In genomic region chr12:69447322-69447827, GRCm38 (mm10) we compare ENCODE assay signal across 8 mouse cellular contexts.
DNase-seq lines count a peak whose midpoint lies in the region; ATAC-seq and TF ChIP-seq lines count a peak whose summit lies in the region.

No protein-coding gene starts in this region.

- no peak for TF ChIP-seq CTCF in kidney, postnatal 0 days (IDR thresholded peaks at IDR 0.05; ENCODE audit: low read depth)

- H3K9me3 ChIP-seq in kidney, postnatal 0 days (replicated peaks; ENCODE audit: low read length), result no peaks in the 10 kb centered on the region
- H3K9me3 ChIP-seq in embryonic facial prominence, embryonic 15.5 days (replicated peaks), result no peaks in the 10 kb centered on the region
- no peaks in the 10 kb centered on the region for H3K9me3 ChIP-seq in limb, embryonic 14.5 days (ENCODE audit: control insufficient read depth, low read length)
- no peaks in the 10 kb centered on the region for H3K9me3 ChIP-seq in neural tube, embryonic 14.5 days (ENCODE audit: control insufficient read depth, low read length)

- H3K36me3 ChIP-seq in kidney, postnatal 0 days (ENCODE audit: insufficient read depth, low read length), result no peaks in the 10 kb centered on the region
- H3K36me3 ChIP-seq in embryonic facial prominence, embryonic 15.5 days, result no peaks in the 10 kb centered on the region
- no peaks in the 10 kb centered on the region for H3K36me3 ChIP-seq in limb, embryonic 14.5 days (ENCODE audit: control insufficient read depth, insufficient read depth, low read length)
- H3K36me3 ChIP-seq in neural tube, embryonic 14.5 days (ENCODE audit: control insufficient read depth, insufficient read depth, low read length), result no peaks in the 10 kb centered on the region

- H3K4me2 ChIP-seq in kidney, postnatal 0 days (ENCODE audit: low read length), result peak overlapping the region; percentile 51
- peak overlapping the region; percentile 47 for H3K4me2 ChIP-seq in embryonic facial prominence, embryonic 15.5 days (replicated peaks)
- peak overlapping the region; percentile 36; the same call in 1 of the 2 replicates for H3K4me2 ChIP-seq in limb, embryonic 14.5 days (replicated peaks; ENCODE audit: low read depth, low read length, severe bottlenecking)
- peak overlapping the region; percentile 39; the same call in 1 of the 2 replicates for H3K4me2 ChIP-seq in neural tube, embryonic 14.5 days (ENCODE audit: low read depth, low read length)

- DNase-seq in kidney, postnatal 0 days (ENCODE audit: low spot score), result peak; percentile 57
- no peak for DNase-seq in kidney, adult 18-20 months
- peak; percentile 35 for DNase-seq in limb, embryonic 14.5 days (ENCODE audit: low spot score)
- DNase-seq in cerebellum, adult 11 months, result no peak
- no peak for DNase-seq in right cerebral cortex, postnatal 4 days

- no peak for ATAC-seq in kidney, postnatal 0 days (replicated peaks; ENCODE audit: low FRiP score, low read depth)
- no peak for ATAC-seq in embryonic facial prominence, embryonic 15.5 days (ENCODE audit: insufficient number of reproducible peaks, low FRiP score, low TSS enrichment, low read depth)
- ATAC-seq in limb, embryonic 14.5 days (ENCODE audit: low FRiP score, low read depth), result no peak
- no peak for ATAC-seq in neural tube, embryonic 14.5 days (ENCODE audit: low read depth)
- ATAC-seq in cerebellum, adult (ENCODE audit: insufficient number of reproducible peaks, low FRiP score, low TSS enrichment), result no peak

- H3K9ac ChIP-seq in kidney, postnatal 0 days (ENCODE audit: low read depth, low read length), result peak overlapping the region; percentile 31; the same call in 1 of the 2 replicates
- H3K9ac ChIP-seq in embryonic facial prominence, embryonic 15.5 days, result no peak overlapping the region
- no peak overlapping the region for H3K9ac ChIP-seq in limb, embryonic 14.5 days (ENCODE audit: low read depth, low read length, severe bottlenecking)
- no peak overlapping the region for H3K9ac ChIP-seq in neural tube, embryonic 14.5 days (replicated peaks; ENCODE audit: low read depth, low read length)

- H3K4me3 ChIP-seq in kidney, postnatal 0 days (replicated peaks; ENCODE audit: low read depth, low read length), result 0 out of 2 replicates have a peak overlapping the region, but pooled peaks have one; percentile 11
- peak overlapping the region; percentile 22 for H3K4me3 ChIP-seq in embryonic facial prominence, embryonic 15.5 days (replicated peaks)
- no peak overlapping the region for H3K4me3 ChIP-seq in limb, embryonic 14.5 days (replicated peaks; ENCODE audit: low read length)
- H3K4me3 ChIP-seq in neural tube, embryonic 14.5 days (ENCODE audit: low read depth, low read length), result no peak overlapping the region

- TF ChIP-seq POLR2A in limb, embryonic 14.5 days (IDR thresholded peaks at IDR 0.05; ENCODE audit: borderline replicate concordance, extremely low read depth, insufficient read depth, insufficient read length), result no peak

- H3K4me1 ChIP-seq in kidney, postnatal 0 days (replicated peaks; ENCODE audit: insufficient read depth, low read length), result peaks cover 22% of the 10 kb centered on the region
- H3K4me1 ChIP-seq in embryonic facial prominence, embryonic 15.5 days, result peaks cover 33% of the 10 kb centered on the region
- peaks cover 37% of the 10 kb centered on the region for H3K4me1 ChIP-seq in limb, embryonic 14.5 days (ENCODE audit: control insufficient read depth, insufficient read depth, low read length)
- H3K4me1 ChIP-seq in neural tube, embryonic 14.5 days (ENCODE audit: control insufficient read depth, insufficient read depth, low read length), result peaks cover 6% of the 10 kb centered on the region; the same call in 1 of the 2 replicates

- H3K27me3 ChIP-seq in kidney, postnatal 0 days (ENCODE audit: insufficient read depth, low read length), result no peaks in the 10 kb centered on the region
- H3K27me3 ChIP-seq in embryonic facial prominence, embryonic 15.5 days, result no peaks in the 10 kb centered on the region
- H3K27me3 ChIP-seq in limb, embryonic 14.5 days (ENCODE audit: control insufficient read depth, insufficient read depth, low read length), result no peaks in the 10 kb centered on the region
- no peaks in the 10 kb centered on the region for H3K27me3 ChIP-seq in neural tube, embryonic 14.5 days (ENCODE audit: control insufficient read depth, insufficient read depth, low read length)

- peak overlapping the region; percentile 85 for H3K27ac ChIP-seq in kidney, postnatal 0 days
- peak overlapping the region; percentile 95 for H3K27ac ChIP-seq in embryonic facial prominence, embryonic 15.5 days (replicated peaks)
- H3K27ac ChIP-seq in limb, embryonic 14.5 days (replicated peaks; ENCODE audit: low read depth, low read length), result peak overlapping the region; percentile 44; the same call in 1 of the 2 replicates
- H3K27ac ChIP-seq in neural tube, embryonic 14.5 days (ENCODE audit: low read depth, low read length), result peak overlapping the region; percentile 55; the same call in 1 of the 2 replicates

- WGBS in kidney, postnatal 0 days, result 48% methylated on average over 9 of the region's 9 CpGs
- 28% methylated on average over 9 of the region's 9 CpGs for WGBS in embryonic facial prominence, embryonic 15.5 days
- WGBS in limb, embryonic 14.5 days, result 51% methylated on average over 9 of the region's 9 CpGs
- WGBS in neural tube, embryonic 14.5 days, result 72% methylated on average over 9 of the region's 9 CpGs

Comparison
In these comparisons a context has a peak if more than half of its experiments do, and no peak if none do; other contexts are left out.
1. DNase-seq: peak in kidney, postnatal 0 days (single experiment) and limb, embryonic 14.5 days (single experiment); none in kidney, adult 18-20 months (single experiment), cerebellum, adult 11 months (single experiment) and right cerebral cortex, postnatal 4 days (single experiment).
2. H3K27ac ChIP-seq: peak in every context shown above with its lines; median percentile 95 in embryonic facial prominence, embryonic 15.5 days; 85 in kidney, postnatal 0 days; 55 in neural tube, embryonic 14.5 days; 44 in limb, embryonic 14.5 days.
3. H3K4me3 ChIP-seq: peak in kidney, postnatal 0 days (single experiment) and embryonic facial prominence, embryonic 15.5 days (single experiment); none in limb, embryonic 14.5 days (single experiment) and neural tube, embryonic 14.5 days (single experiment).
4. Peak in every context shown above with its lines, with median percentiles within 50 percentile points of each other: H3K4me2 ChIP-seq.